Mouse (Mus musculus) liver, embryonic 16.5 days (tissue): ENCODE data around the gene Hacl1. TPM values are rescaled to one million over a fixed set of nuclear protein-coding genes. Genes with fewer than 3 reads are reported as not detected.

Experiments used
- ATAC-seq: fragments of 200-750 bp; cut with Nextera tagmentation; 2 replicates; pipeline ENCODE4 v1.8.0; 2017; ENCODE audit warnings: low read depth, mild to moderate bottlenecking, moderate number of reproducible peaks, moderate library complexity
- H3K27ac ChIP-seq: fragments of 300-500 bp; sonication (generic); 2 replicates; pipeline ENCODE4 v1.5.1; 2014; ENCODE audit warnings: mild to moderate bottlenecking, low read length
- H3K27me3 ChIP-seq: fragments of 300-500 bp; sonication (generic); 2 replicates; pipeline ENCODE4 v1.6.1; 2014; ENCODE audit warnings: low read depth, low read length, mixed read lengths; ENCODE audit not compliant: control insufficient read depth, insufficient read depth
- H3K36me3 ChIP-seq: fragments of 300-500 bp; sonication (generic); 2 replicates; pipeline ENCODE4 v1.6.1; 2014; ENCODE audit warnings: mild to moderate bottlenecking; ENCODE audit not compliant: control insufficient read depth, insufficient read depth
- H3K4me1 ChIP-seq: fragments of 300-500 bp; sonication (generic); 2 replicates; pipeline ENCODE4 v1.6.1; 2014; ENCODE audit warnings: low read depth, low read length, mixed read lengths; ENCODE audit not compliant: control insufficient read depth
- H3K4me2 ChIP-seq: fragments of 300-500 bp; sonication (generic); 2 replicates; pipeline ENCODE4 v1.6.1; 2014; ENCODE audit warnings: low read depth, low read length, mixed read lengths
- H3K4me3 ChIP-seq: fragments of 300-500 bp; sonication (generic); 2 replicates; pipeline ENCODE4 v1.5.1; 2014; ENCODE audit warnings: low read depth, mild to moderate bottlenecking, low read length
- H3K9ac ChIP-seq: fragments of 300-500 bp; sonication (generic); 2 replicates; pipeline ENCODE4 v1.6.1; 2014; ENCODE audit warnings: low read depth, low read length
- H3K9me3 ChIP-seq: fragments of 300-500 bp; sonication (generic); replicated peaks from 2 replicates; pipeline ENCODE4 v1.6.1; 2016; ENCODE audit warnings: low read length; ENCODE audit not compliant: control insufficient read depth
- WGBS: fragments of 180-500 bp; shearing (Covaris S2); extraction: QIAGEN DNeasy Blood & Tissue Kit; methylation state at CpG from one replicate; pipeline ENCODE4 v1.1.7; 2014; ENCODE audit not compliant: insufficient replicate concordance; 5-methylcytosine and 5-hydroxymethylcytosine counted together
- polyA plus RNA-seq: library from polyadenylated mRNA; unstranded; fragments of >200 nt; fragmentation: Nextera tagmentation; extraction: Ambion mirVana; gene quantifications from 2 replicates; pipeline ENCODE4 v1.2.1, GENCODE M21; 2015

Gene Hacl1
- polyA plus RNA-seq, 1 experiment from 2014 or later, result 16.1 TPM

GRCm38 (mm10) chr14:31664100-31664902 is 23.2 kb upstream of the Hacl1 start:
- Histone ChIP-seq H3K4me2 (no peak overlapping the region), H3K9me3 (no peaks in the 10 kb centered on the region), H3K27me3 (no peaks in the 10 kb centered on the region), H3K4me1 (peaks cover 29% of the 10 kb centered on the region), H3K9ac (no peak overlapping the region), H3K4me3 (no peak overlapping the region), H3K36me3 (no peaks in the 10 kb centered on the region; the same call in 1 of the 2 replicates), H3K27ac (no peak overlapping the region)
- no peak for ATAC-seq
- WGBS, result 42% methylated on average over 18 of the region's 18 CpGs

- no peaks in the 10 kb centered on the region; the same call in 1 of the 2 replicates for H3K36me3 ChIP-seq
- no peak for ATAC-seq
- no peaks in the 10 kb centered on the region for H3K9me3 ChIP-seq
- no peak overlapping the region for H3K27ac ChIP-seq
- WGBS, result 74% methylated on average over 13 of the region's 13 CpGs
- no peak overlapping the region for H3K4me3 ChIP-seq
- H3K4me2 ChIP-seq, result no peak overlapping the region
- no peak overlapping the region for H3K9ac ChIP-seq
- H3K4me1 ChIP-seq, result peaks cover 27% of the 10 kb centered on the region
- no peaks in the 10 kb centered on the region for H3K27me3 ChIP-seq
Observed at GRCm38 (mm10) chr14:31663376-31664099, 22.5 kb upstream of the Hacl1 start.

GRCm38 (mm10) chr14:31662555-31663211 is 21.6 kb upstream of the Hacl1 start:
- Histone ChIP-seq H3K36me3 (no peaks in the 10 kb centered on the region; the same call in 1 of the 2 replicates), H3K4me3 (no peak overlapping the region; the same call in 1 of the 2 replicates), H3K4me1 (peaks cover 27% of the 10 kb centered on the region)

GRCm38 (mm10) chr14:31661671-31662554 is 20.8 kb upstream of the Hacl1 start:
- Histone ChIP-seq H3K36me3 (no peaks in the 10 kb centered on the region; the same call in 1 of the 2 replicates), H3K4me2 (peak overlapping the region; percentile 72), H3K9me3 (no peaks in the 10 kb centered on the region), H3K9ac (peak overlapping the region; percentile 49), H3K27me3 (no peaks in the 10 kb centered on the region), H3K4me1 (peaks cover 27% of the 10 kb centered on the region), H3K4me3 (peak overlapping the region; percentile 54), H3K27ac (peak overlapping the region; percentile 47)
- peak; percentile 69 for ATAC-seq
- 9% methylated on average over 44 of the region's 44 CpGs for WGBS

More at GRCm38 (mm10) chr14:31662555-31663211, 21.6 kb upstream of the Hacl1 start:
- WGBS, result 32% methylated on average over 9 of the region's 9 CpGs
- H3K27ac ChIP-seq, result peak overlapping the region; percentile 47
- 0 out of 2 replicates have a peak, but pooled peaks have one; percentile 27 for ATAC-seq
- no peak overlapping the region for H3K9ac ChIP-seq
- H3K9me3 ChIP-seq, result no peaks in the 10 kb centered on the region
- no peaks in the 10 kb centered on the region for H3K27me3 ChIP-seq
- H3K4me2 ChIP-seq, result peak overlapping the region; percentile 72

GRCm38 (mm10) chr14:31660312-31661093 is 19.4 kb upstream of the Hacl1 start:
- Histone ChIP-seq H3K4me2 (no peak overlapping the region), H3K4me1 (peaks cover 27% of the 10 kb centered on the region), H3K27ac (no peak overlapping the region), H3K4me3 (no peak overlapping the region), H3K36me3 (no peaks in the 10 kb centered on the region), H3K27me3 (no peaks in the 10 kb centered on the region), H3K9ac (no peak overlapping the region), H3K9me3 (no peaks in the 10 kb centered on the region)
- ATAC-seq, result no peak
- 66% methylated on average over 7 of the region's 7 CpGs for WGBS

DNA sequence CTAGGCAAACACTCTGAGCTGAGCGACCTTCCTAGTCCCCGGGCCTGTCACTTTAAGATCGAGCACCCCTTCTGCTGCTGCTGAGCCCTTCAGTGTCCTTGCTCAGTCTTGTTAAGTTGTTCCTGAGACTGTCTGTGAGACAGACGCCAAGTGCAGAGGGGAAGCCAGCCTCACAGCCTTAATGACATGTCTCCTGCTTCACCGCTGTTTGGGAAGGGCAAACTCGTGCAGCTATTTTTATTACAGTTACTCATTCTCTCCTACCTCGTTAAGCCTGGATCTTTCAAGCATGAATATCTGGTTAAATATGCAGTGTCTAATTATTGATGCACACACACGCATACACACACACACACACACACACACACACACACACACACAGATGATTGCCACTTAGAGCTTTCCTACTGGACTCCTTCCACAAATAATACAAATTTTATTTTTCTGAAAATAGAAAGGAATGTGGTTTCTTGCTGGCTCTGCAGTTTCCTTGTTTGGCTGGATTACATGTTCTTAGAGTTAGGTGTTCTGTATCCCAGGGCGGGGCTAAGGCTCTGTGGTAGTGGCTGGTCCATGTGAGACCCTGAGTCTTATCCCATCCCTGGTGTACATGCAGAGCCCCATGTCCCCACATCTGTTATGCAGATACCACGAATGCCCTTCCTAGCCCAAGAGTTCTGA is 18.6 kb upstream of the Hacl1 start:
- no peaks in the 10 kb centered on the region for H3K36me3 ChIP-seq
- no peaks in the 10 kb centered on the region for H3K27me3 ChIP-seq
- peak overlapping the region; percentile 34; the same call in 1 of the 2 replicates for H3K27ac ChIP-seq
- no peak overlapping the region for H3K4me2 ChIP-seq
- peaks cover 21% of the 10 kb centered on the region for H3K4me1 ChIP-seq
- WGBS, result 53% methylated on average over 10 of the region's 10 CpGs
- H3K4me3 ChIP-seq, result no peak overlapping the region
- H3K9ac ChIP-seq, result no peak overlapping the region
- no peaks in the 10 kb centered on the region for H3K9me3 ChIP-seq
- no peak for ATAC-seq

GRCm38 (mm10) chr14:31658126-31658680 is 17.1 kb upstream of the Hacl1 start:
- H3K9ac ChIP-seq, result no peak overlapping the region
- no peak overlapping the region for H3K27ac ChIP-seq
- H3K4me3 ChIP-seq, result no peak overlapping the region
- H3K9me3 ChIP-seq, result no peaks in the 10 kb centered on the region
- no peak for ATAC-seq
- no peak overlapping the region for H3K4me2 ChIP-seq
- H3K27me3 ChIP-seq, result no peaks in the 10 kb centered on the region
- peaks cover 19% of the 10 kb centered on the region for H3K4me1 ChIP-seq
- WGBS, result 81% methylated on average over 8 of the region's 8 CpGs
- no peaks in the 10 kb centered on the region for H3K36me3 ChIP-seq
